Mouse (Mus musculus) bone marrow macrophage, adult 2 months (primary cell): ENCODE measurements around the gene Hdgfl2.

Experiments used
- CTCF ChIP-seq: IDR thresholded peaks from 2 replicates; pipeline ENCODE4 v1.5.1; 2012; ENCODE audit warnings: low read depth, mild to moderate bottlenecking, low read length, moderate library complexity
- POLR2A ChIP-seq: IDR thresholded peaks from 2 replicates; pipeline ENCODE4 v1.6.1; 2012; ENCODE audit warnings: mild to moderate bottlenecking, low read depth, low read length, borderline replicate concordance

- TF ChIP-seq POLR2A: no peak
- TF ChIP-seq CTCF: no peak
Observed at GRCm38 (mm10) chr17:56125276-56125630, 45.8 kb downstream of the Hdgfl2 start.
